Mouse (Mus musculus) embryo, embryonic 10 days (tissue): ENCODE measurements around the gene Osmr.
A peak's percentile ranks its signal among the peaks of the same experiment; 100 is the strongest.
"Not testable (repeated sequence)": the region's sequence is repeated elsewhere in the genome, so short reads cannot be mapped to it uniquely, and the experiment has no call there.

Experiments
- DNase-seq: peaks from one replicate; pipeline ENCODE4 v3.0.0-alpha.2; 2015; ENCODE audit warnings: low spot score

Osmr gene

GRCm38 (mm10) chr15:6861617-6862016 lies 13.2 kb downstream of the Osmr start:
- no peak for DNase-seq

GRCm38 (mm10) chr15:6859781-6860180 lies 15.0 kb downstream of the Osmr start:
- DNase-seq: no peak

- no peak for DNase-seq
Measured at GRCm38 (mm10) chr15:6858871-6859270, 15.9 kb downstream of the Osmr start.

- DNase-seq: no peak
Measured at GRCm38 (mm10) chr15:6857270-6857905, 17.4 kb downstream of the Osmr start.

- no peak for DNase-seq
Measured at GRCm38 (mm10) chr15:6849851-6850250, 24.9 kb downstream of the Osmr start.

- DNase-seq: peak; percentile 58
Measured at GRCm38 (mm10) chr15:6840199-6840598, 34.6 kb downstream of the Osmr start.

- no peak for DNase-seq
Measured at GRCm38 (mm10) chr15:6815807-6816206, 59.0 kb downstream of the Osmr start.

- DNase-seq: not testable (repeated sequence)
Measured at GRCm38 (mm10) chr15:6801212-6801611, 73.6 kb downstream of the Osmr start.

GRCm38 (mm10) chr15:6792846-6793245 lies 81.9 kb downstream of the Osmr start:
- no peak for DNase-seq

- DNase-seq: no peak
Measured at GRCm38 (mm10) chr15:6791648-6792047, 83.1 kb downstream of the Osmr start.

- no peak for DNase-seq
Measured at GRCm38 (mm10) chr15:6790011-6790410, 84.8 kb downstream of the Osmr start.

GRCm38 (mm10) chr15:6787236-6787635 lies 87.5 kb downstream of the Osmr start:
- no peak for DNase-seq

GRCm38 (mm10) chr15:6786212-6786611 lies 88.6 kb downstream of the Osmr start:
- DNase-seq: no peak

- no peak for DNase-seq
Measured at GRCm38 (mm10) chr15:6772265-6772664, 102.5 kb downstream of the Osmr start.
